Mouse (Mus musculus) forebrain, embryonic 12.5 days (tissue): ENCODE results near the gene Eif3j1. TPM values are rescaled to one million over a fixed set of nuclear protein-coding genes. Genes with fewer than 3 reads are reported as not detected.
"Not testable (repeated sequence)": the region's sequence is repeated elsewhere in the genome, so short reads cannot be mapped to it uniquely, and the experiment has no call there.

Experiments used
- ATAC-seq: fragments of 200-750 bp; cut with Nextera tagmentation; 2 replicates; pipeline ENCODE4 v1.8.0; 2017; ENCODE audit warnings: moderate TSS enrichment; ENCODE audit not compliant: low FRiP score
- H3K27ac ChIP-seq: fragments of 300-500 bp; sonication (generic); 2 replicates; pipeline ENCODE4 v1.5.1; 2016; ENCODE audit warnings: mild to moderate bottlenecking
- H3K27me3 ChIP-seq: fragments of 300-500 bp; sonication (generic); 2 replicates; pipeline ENCODE4 v1.6.1; 2016; ENCODE audit warnings: mild to moderate bottlenecking
- H3K36me3 ChIP-seq: fragments of 300-500 bp; sonication (generic); replicated peaks from 2 replicates; pipeline ENCODE4 v1.6.1; 2016; ENCODE audit warnings: mild to moderate bottlenecking
- H3K4me1 ChIP-seq: fragments of 300-500 bp; sonication (generic); 2 replicates; pipeline ENCODE4 v1.6.1; 2016
- H3K4me2 ChIP-seq: fragments of 300-500 bp; sonication (generic); 2 replicates; pipeline ENCODE4 v1.6.1; 2016; ENCODE audit warnings: mild to moderate bottlenecking, moderate library complexity
- H3K4me3 ChIP-seq: fragments of 300-500 bp; sonication (generic); replicated peaks from 2 replicates; pipeline ENCODE4 v1.5.1; 2016; ENCODE audit warnings: mild to moderate bottlenecking
- H3K9ac ChIP-seq: fragments of 300-500 bp; sonication (generic); 2 replicates; pipeline ENCODE4 v1.6.1; 2016; ENCODE audit warnings: mild to moderate bottlenecking
- H3K9me3 ChIP-seq: fragments of 300-500 bp; sonication (generic); 2 replicates; pipeline ENCODE4 v1.6.1; 2016
- WGBS: fragments of 180-500 bp; shearing (Covaris S2); methylation state at CpG from one replicate; pipeline ENCODE4 v1.1.7; 2016; 5-methylcytosine and 5-hydroxymethylcytosine counted together
- polyA plus RNA-seq: library from polyadenylated mRNA; unstranded; fragments of >200 nt; fragmentation: Nextera tagmentation; extraction: Ambion mirVana; gene quantifications from 2 replicates; pipeline ENCODE4 v1.2.1, GENCODE M21; 2016

The Eif3j1 gene
- 13.1 and 14.4 TPM in 2 replicates for polyA plus RNA-seq

- WGBS, result under 1% methylated on average over 53 of the region's 67 CpGs
- Histone ChIP-seq H3K27me3 (no peaks in the 10 kb centered on the region), H3K36me3 (peaks cover 3% of the 10 kb centered on the region; the same call in 1 of the 2 replicates), H3K9ac (peak within 1 kb of the TSS; percentile 93), H3K9me3 (no peaks in the 10 kb centered on the region), H3K4me2 (peak within 1 kb of the TSS; percentile 73), H3K27ac (peak within 1 kb of the TSS; percentile 82), H3K4me3 (peak within 1 kb of the TSS; percentile 94), H3K4me1 (peaks cover 11% of the 10 kb centered on the region; the same call in 1 of the 2 replicates)
- peak; percentile 99 for ATAC-seq
Observed at GRCm38 (mm10) chr2:122027862-122028755, at the start of gene Eif3j1. TSS of gene Eif3j1 (plus strand) at chr2:122028546.

- no peak for ATAC-seq
- no peak overlapping the region for H3K27ac ChIP-seq
- H3K4me3 ChIP-seq, result no peak overlapping the region
- WGBS, result 88% methylated on average over 1 of the region's 1 CpGs
- no peak overlapping the region for H3K4me2 ChIP-seq
- no peak overlapping the region for H3K9ac ChIP-seq
- no peaks in the 10 kb centered on the region for H3K4me1 ChIP-seq
- no peaks in the 10 kb centered on the region for H3K27me3 ChIP-seq
- H3K9me3 ChIP-seq, result no peaks in the 10 kb centered on the region
- H3K36me3 ChIP-seq, result peaks cover 31% of the 10 kb centered on the region
Observed at GRCm38 (mm10) chr2:121995738-121996137, 32.6 kb upstream of the Eif3j1 start.

DNA sequence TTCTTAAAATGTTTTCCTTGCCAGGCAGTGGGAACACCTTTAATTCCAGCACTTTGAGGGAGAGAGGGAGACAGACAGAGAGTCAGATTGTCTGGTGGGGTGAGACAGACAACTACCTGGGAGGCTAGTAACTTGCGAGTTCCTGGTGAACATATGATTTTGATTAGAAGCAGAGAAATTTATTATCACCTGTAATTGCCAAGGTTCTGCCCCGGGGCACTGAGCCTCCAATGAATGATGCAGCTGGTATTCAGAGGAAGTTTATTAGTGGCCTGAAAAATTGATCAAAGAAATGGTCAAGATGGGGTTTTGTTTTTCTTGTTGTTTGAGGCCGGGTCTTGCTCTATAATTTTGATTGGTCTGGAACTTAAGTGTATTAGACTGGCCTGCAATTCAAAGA, 19.5 kb upstream of the Eif3j1 start:
- no peaks in the 10 kb centered on the region for H3K4me1 ChIP-seq
- H3K36me3 ChIP-seq, result peaks cover 35% of the 10 kb centered on the region
- H3K4me2 ChIP-seq, result no peak overlapping the region
- 88% methylated on average over 3 of the region's 3 CpGs for WGBS
- no peaks in the 10 kb centered on the region for H3K9me3 ChIP-seq
- H3K27me3 ChIP-seq, result no peaks in the 10 kb centered on the region
- no peak overlapping the region for H3K4me3 ChIP-seq
- ATAC-seq, result no peak
- H3K9ac ChIP-seq, result no peak overlapping the region
- no peak overlapping the region for H3K27ac ChIP-seq

GRCm38 (mm10) chr2:122011441-122011840, 16.9 kb upstream of the Eif3j1 start:
- Histone ChIP-seq H3K4me1 (no peaks in the 10 kb centered on the region), H3K9me3 (no peaks in the 10 kb centered on the region), H3K4me2 (no peak overlapping the region), H3K27ac (no peak overlapping the region), H3K36me3 (peaks cover 28% of the 10 kb centered on the region), H3K9ac (no peak overlapping the region), H3K4me3 (no peak overlapping the region), H3K27me3 (no peaks in the 10 kb centered on the region)
- no peak for ATAC-seq
- WGBS, result 91% methylated on average over 7 of the region's 7 CpGs

DNA sequence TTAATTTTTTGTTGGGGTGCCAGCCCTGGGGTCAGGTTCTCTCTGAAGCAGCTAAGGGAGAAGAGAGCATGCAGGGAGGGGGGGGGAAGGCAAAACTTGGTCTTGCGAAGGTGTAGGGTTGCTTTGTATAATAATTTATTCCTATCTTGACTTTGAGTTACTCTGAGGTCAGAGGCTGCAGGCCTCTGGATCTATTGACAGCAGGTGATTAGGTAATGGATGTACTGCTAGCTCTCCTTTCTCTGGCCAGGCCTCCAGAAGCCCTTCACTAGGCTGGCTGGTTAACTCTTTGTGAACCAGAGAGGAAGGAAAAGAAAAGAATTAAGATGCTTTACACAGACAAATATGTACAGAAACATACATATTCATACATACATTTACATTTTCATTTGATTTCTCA, 9.6 kb upstream of the Eif3j1 start:
- WGBS, result 58% methylated on average over 1 of the region's 1 CpGs
- Histone ChIP-seq H3K27ac (no peak overlapping the region), H3K9ac (no peak overlapping the region), H3K36me3 (peaks cover 6% of the 10 kb centered on the region), H3K9me3 (no peaks in the 10 kb centered on the region), H3K4me3 (no peak overlapping the region), H3K27me3 (no peaks in the 10 kb centered on the region), H3K4me1 (0 out of 2 replicates have a peak, but pooled peaks cover 2% of the 10 kb centered on the region), H3K4me2 (no peak overlapping the region)
- no peak for ATAC-seq

DNA sequence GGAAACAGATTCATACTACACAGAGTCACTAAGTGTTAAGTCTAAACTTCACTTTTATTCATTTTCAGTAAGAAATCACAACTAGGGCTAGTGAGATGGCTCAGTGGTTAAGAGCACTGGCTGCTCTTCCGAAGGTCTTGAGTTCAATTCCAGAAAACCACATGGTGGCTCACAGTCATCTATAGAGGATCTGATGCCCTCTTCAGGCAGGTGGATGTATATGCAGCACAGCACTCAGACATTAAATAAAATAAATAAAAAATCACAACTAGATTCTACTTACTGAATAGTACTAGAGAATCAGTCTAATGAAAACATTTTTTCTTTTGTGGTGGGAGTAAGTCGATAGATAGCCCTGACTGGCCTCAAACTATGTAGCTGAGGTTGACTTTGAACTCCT, 6.1 kb upstream of the Eif3j1 start:
- 78% methylated on average over 2 of the region's 2 CpGs for WGBS
- Histone ChIP-seq H3K36me3 (no peaks in the 10 kb centered on the region), H3K9ac (no peak overlapping the region), H3K27me3 (no peaks in the 10 kb centered on the region), H3K4me3 (no peak overlapping the region), H3K27ac (no peak overlapping the region), H3K9me3 (no peaks in the 10 kb centered on the region), H3K4me2 (no peak overlapping the region), H3K4me1 (0 out of 2 replicates have a peak, but pooled peaks cover 2% of the 10 kb centered on the region)
- no peak for ATAC-seq

GRCm38 (mm10) chr2:122027091-122027490, 1.3 kb upstream of the Eif3j1 start:
- H3K9ac ChIP-seq, H3K36me3 ChIP-seq, H3K27me3 ChIP-seq, H3K4me3 ChIP-seq, H3K9me3 ChIP-seq, ATAC-seq, H3K27ac ChIP-seq: not testable (repeated sequence)
- WGBS, result 96% methylated on average over 10 of the region's 10 CpGs
- H3K4me2 ChIP-seq, result peak overlapping the region; percentile 73; the same call in 1 of the 2 replicates
- peaks cover 11% of the 10 kb centered on the region; the same call in 1 of the 2 replicates for H3K4me1 ChIP-seq

- H3K9ac ChIP-seq, result peak overlapping the region; percentile 93
- H3K36me3 ChIP-seq, result peaks cover 3% of the 10 kb centered on the region; the same call in 1 of the 2 replicates
- H3K9me3 ChIP-seq, result no peaks in the 10 kb centered on the region
- peak overlapping the region; percentile 73 for H3K4me2 ChIP-seq
- H3K27me3 ChIP-seq, result no peaks in the 10 kb centered on the region
- peak overlapping the region; percentile 94 for H3K4me3 ChIP-seq
- peak overlapping the region; percentile 82 for H3K27ac ChIP-seq
- peaks cover 11% of the 10 kb centered on the region; the same call in 1 of the 2 replicates for H3K4me1 ChIP-seq
- WGBS, result 1% methylated on average over 69 of the region's 71 CpGs
- peak; percentile 71 for ATAC-seq
Observed at GRCm38 (mm10) chr2:122028756-122029700, 682 bp downstream of the Eif3j1 start.

DNA sequence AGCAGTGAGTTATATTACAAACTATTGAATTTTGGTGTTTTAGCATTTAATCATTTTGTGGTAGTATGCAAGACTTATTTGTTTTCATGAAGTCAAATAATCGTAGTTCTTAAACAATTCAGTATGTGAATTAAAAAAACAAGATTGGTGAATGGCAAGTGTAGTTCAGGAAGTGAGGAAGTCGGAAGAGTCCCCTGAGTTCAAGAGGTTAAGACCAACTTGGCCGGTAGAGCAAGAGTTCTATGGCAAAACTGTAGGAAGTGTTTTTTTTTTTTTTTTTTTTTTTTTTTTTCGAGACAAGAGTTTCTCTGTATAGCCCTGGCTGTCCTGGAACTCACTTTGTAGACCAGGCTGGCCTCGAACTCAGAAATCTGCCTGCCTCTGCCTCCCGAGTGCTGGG, 3.6 kb downstream of the Eif3j1 start:
- peaks cover 11% of the 10 kb centered on the region; the same call in 1 of the 2 replicates for H3K4me1 ChIP-seq
- H3K4me2 ChIP-seq, result no peak overlapping the region
- no peaks in the 10 kb centered on the region for H3K9me3 ChIP-seq
- H3K27ac ChIP-seq, result no peak overlapping the region
- no peak overlapping the region for H3K4me3 ChIP-seq
- H3K36me3 ChIP-seq, result peaks cover 6% of the 10 kb centered on the region
- H3K27me3 ChIP-seq, result no peaks in the 10 kb centered on the region
- no peak for ATAC-seq
- H3K9ac ChIP-seq, result no peak overlapping the region
- WGBS, result 90% methylated on average over 5 of the region's 6 CpGs

DNA sequence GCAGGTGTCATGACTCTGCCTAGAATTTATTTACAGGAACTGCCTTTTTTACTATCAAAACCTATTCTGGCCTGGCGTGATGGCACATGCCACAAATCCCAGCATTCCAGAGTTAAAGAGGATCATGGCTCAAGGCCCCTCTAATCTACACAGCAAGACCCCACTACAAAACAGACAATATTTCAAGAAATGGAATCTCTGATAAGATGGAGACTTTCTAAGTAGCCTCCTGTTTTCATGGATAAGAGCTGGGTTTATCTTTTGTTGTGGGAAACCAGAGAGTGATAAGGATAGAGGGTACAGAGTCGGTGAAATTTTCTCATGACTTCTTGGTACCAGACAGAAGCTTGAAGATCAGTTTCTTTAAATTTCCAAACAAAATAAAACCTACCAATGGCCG, 7.7 kb downstream of the Eif3j1 start:
- no peaks in the 10 kb centered on the region for H3K9me3 ChIP-seq
- H3K27ac ChIP-seq, result no peak overlapping the region
- no peak overlapping the region for H3K4me3 ChIP-seq
- H3K36me3 ChIP-seq, result peaks cover 16% of the 10 kb centered on the region
- H3K27me3 ChIP-seq, result no peaks in the 10 kb centered on the region
- H3K4me2 ChIP-seq, result no peak overlapping the region
- WGBS, result 93% methylated on average over 3 of the region's 3 CpGs
- no peaks in the 10 kb centered on the region for H3K4me1 ChIP-seq
- no peak for ATAC-seq
- H3K9ac ChIP-seq, result no peak overlapping the region

DNA sequence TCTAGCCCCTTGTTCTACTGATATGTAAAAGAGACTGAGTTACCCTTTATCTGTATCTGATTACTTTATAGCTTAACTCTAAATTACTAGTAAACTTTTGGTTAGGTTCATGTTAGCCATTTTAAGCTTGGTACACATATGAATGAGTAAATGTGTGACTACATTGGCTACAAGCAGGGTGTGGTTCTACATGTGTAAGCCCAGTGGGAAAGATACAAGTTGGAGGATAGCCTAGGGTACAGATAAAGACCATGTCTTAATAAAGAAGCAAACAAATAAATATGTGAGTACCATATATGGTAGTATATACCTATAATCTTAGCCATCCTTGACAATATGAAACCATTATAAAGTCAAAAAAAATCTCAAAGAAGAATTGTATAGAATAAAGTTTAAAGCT, 15.6 kb downstream of the Eif3j1 start:
- Histone ChIP-seq H3K36me3 (peaks cover 24% of the 10 kb centered on the region), H3K9ac (no peak overlapping the region), H3K4me2 (no peak overlapping the region), H3K9me3 (no peaks in the 10 kb centered on the region), H3K4me3 (no peak overlapping the region), H3K27ac (no peak overlapping the region), H3K27me3 (no peaks in the 10 kb centered on the region), H3K4me1 (no peaks in the 10 kb centered on the region)
- ATAC-seq, result no peak
